Mouse (Mus musculus) spleen, adult 2 months (tissue): ENCODE data around the gene Ckap2l.

ENCODE experiments used
- CTCF ChIP-seq: fragments of 200-500 bp; IDR thresholded peaks from 2 replicates; pipeline ENCODE4 v1.5.1; 2011; ENCODE audit warnings: mild to moderate bottlenecking, inconsistent platforms; ENCODE audit not compliant: insufficient read depth, insufficient read length, insufficient replicate concordance; ENCODE audit errors: extremely low read depth
- POLR2A ChIP-seq: fragments of 200-500 bp; IDR thresholded peaks from 2 replicates; pipeline ENCODE4 v1.6.1; 2011; ENCODE audit warnings: low read depth, low read length, inconsistent platforms

DNA sequence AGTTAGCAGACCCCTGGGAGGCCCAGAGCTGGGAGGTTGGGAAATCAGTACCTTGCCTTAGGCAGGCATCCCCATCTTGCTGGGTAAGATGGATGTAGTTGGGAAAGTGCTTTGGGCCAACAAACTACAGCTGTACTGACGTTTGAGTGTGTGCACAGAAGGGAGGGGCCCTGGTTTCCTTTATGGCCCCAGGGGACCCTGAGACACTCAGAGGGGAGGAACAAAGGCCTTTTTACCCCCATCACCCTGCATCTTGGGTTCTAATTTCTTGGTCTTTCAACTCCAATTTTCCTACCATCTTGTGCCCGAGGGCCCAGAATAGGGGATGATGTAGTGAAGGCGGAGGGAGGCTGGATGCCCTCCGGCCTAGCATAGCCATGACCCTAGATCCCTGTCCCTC is 41.0 kb downstream of the Ckap2l start:
- no peak for TF ChIP-seq CTCF
- no peak for TF ChIP-seq POLR2A
